Comparison of ENCODE assay signal across 27 mouse cellular contexts in genomic region chr4:100347791-100348190, GRCm38 (mm10).
DNase-seq lines count a peak whose midpoint lies in the region; ATAC-seq and TF ChIP-seq lines count a peak whose summit lies in the region.
"Had no signal": no experiment of that assay in that cellular context is flagged by ENCODE, and none has a peak within 500 bp of the region (broad histone marks: within the 10 kb centered on the region; RNA-seq: fewer than 3 reads in every experiment).

No protein-coding gene starts in this region.

- H3K27ac ChIP-seq in bone marrow macrophage, adult 2 months (ENCODE audit: insufficient read depth, low read depth, low read length): peak overlapping the region; percentile 31; the same call in 1 of the 2 replicates
- no peak overlapping the region for H3K27ac ChIP-seq in liver, embryonic 12.5 days
- H3K27ac ChIP-seq in thymus, adult 2 months (ENCODE audit: control insufficient read depth, insufficient read depth, low read length): no peak overlapping the region
- H3K27ac ChIP-seq in midbrain, embryonic 14.5 days (replicated peaks; ENCODE audit: low read depth, low read length): no peak overlapping the region
- H3K27ac ChIP-seq: embryonic facial prominence, embryonic 10.5 days; embryonic facial prominence, embryonic 12.5 days; forebrain, embryonic 13.5 days; forebrain, embryonic 15.5 days had no signal

- TF ChIP-seq CTCF in bone marrow macrophage, adult 2 months (IDR thresholded peaks at IDR 0.05; ENCODE audit: low read depth, low read length): no peak
- no peak for TF ChIP-seq CTCF in thymus, adult 2 months (IDR thresholded peaks at IDR 0.05; ENCODE audit: borderline replicate concordance, control insufficient read depth, extremely low read depth, insufficient read depth, low read length, poor library complexity)

- no peaks in the 10 kb centered on the region for H3K36me3 ChIP-seq in megakaryocyte, embryonic 14.5 days (replicated peaks; ENCODE audit: low read length)
- no peaks in the 10 kb centered on the region for H3K36me3 ChIP-seq in liver, embryonic 12.5 days
- H3K36me3 ChIP-seq in thymus, adult 2 months (ENCODE audit: control insufficient read depth, insufficient read depth, low read length): no peaks in the 10 kb centered on the region
- H3K36me3 ChIP-seq in midbrain, embryonic 14.5 days (ENCODE audit: control insufficient read depth, insufficient read depth, low read length): no peaks in the 10 kb centered on the region
- H3K36me3 ChIP-seq: embryonic facial prominence, embryonic 10.5 days; forebrain, embryonic 15.5 days; G1E had no signal

- H3K4me3 ChIP-seq in bone marrow macrophage, adult 2 months (ENCODE audit: insufficient read depth, low read length): no peak overlapping the region
- H3K4me3 ChIP-seq in megakaryocyte, embryonic 14.5 days (replicated peaks): peak overlapping the region; percentile 62
- H3K4me3 ChIP-seq in liver, embryonic 12.5 days: no peak overlapping the region
- H3K4me3 ChIP-seq in thymus, adult 2 months (ENCODE audit: control insufficient read depth, insufficient read depth, low read length): no peak overlapping the region
- H3K4me3 ChIP-seq in midbrain, embryonic 14.5 days (replicated peaks; ENCODE audit: low read depth, low read length): no peak overlapping the region
- H3K4me3 ChIP-seq: embryonic facial prominence, embryonic 10.5 days; embryonic facial prominence, embryonic 12.5 days; forebrain, embryonic 13.5 days; forebrain, embryonic 15.5 days had no signal

- no peak for TF ChIP-seq POLR2A in bone marrow macrophage, adult 2 months (IDR thresholded peaks at IDR 0.05; ENCODE audit: borderline replicate concordance, low read depth, low read length)
- no peak for TF ChIP-seq POLR2A in thymus, adult 2 months (IDR thresholded peaks at IDR 0.05; ENCODE audit: control insufficient read depth, extremely low read depth, insufficient read depth, low read length, poor library complexity)

- no peak for DNase-seq in kidney, adult 9 months
- no peak for DNase-seq in thymus, adult 2 months
- no peak for DNase-seq in midbrain, embryonic 14.5 days
- DNase-seq: adrenal gland, adult 8-10 months; adrenal gland, postnatal 14 days; B cell, adult 2 months; cerebellum, adult 11 months; cerebellum, adult 18-20 months; cerebellum, adult 8-10 months; cerebellum, adult 9-11 months; cerebellum, postnatal 14 days; cerebellum, postnatal 36 days; forebrain, postnatal 0 days had no signal

- WGBS in liver, embryonic 12.5 days (ENCODE audit: insufficient replicate concordance): 45% methylated on average over 3 of the region's 3 CpGs
- WGBS in thymus, adult 2 months: 64% methylated on average over 3 of the region's 3 CpGs
- WGBS in midbrain, embryonic 14.5 days: 88% methylated on average over 3 of the region's 3 CpGs

- H3K4me1 ChIP-seq in bone marrow macrophage, adult 2 months (ENCODE audit: control insufficient read depth, insufficient read depth, low read length): peaks cover 11% of the 10 kb centered on the region
- no peaks in the 10 kb centered on the region for H3K4me1 ChIP-seq in megakaryocyte, embryonic 14.5 days
- no peaks in the 10 kb centered on the region for H3K4me1 ChIP-seq in liver, embryonic 12.5 days
- no peaks in the 10 kb centered on the region for H3K4me1 ChIP-seq in thymus, adult 2 months (replicated peaks; ENCODE audit: control insufficient read depth, insufficient read depth, low read length)
- H3K4me1 ChIP-seq in midbrain, embryonic 14.5 days (ENCODE audit: control insufficient read depth, insufficient read depth, low read length): no peaks in the 10 kb centered on the region
- H3K4me1 ChIP-seq: embryonic facial prominence, embryonic 10.5 days; forebrain, embryonic 13.5 days; forebrain, embryonic 15.5 days had no signal

- H3K4me2 ChIP-seq in liver, embryonic 12.5 days: no peak overlapping the region
- H3K4me2 ChIP-seq in midbrain, embryonic 14.5 days (ENCODE audit: low read length): no peak overlapping the region
- H3K4me2 ChIP-seq: embryonic facial prominence, embryonic 12.5 days; forebrain, embryonic 13.5 days; forebrain, embryonic 15.5 days had no signal

- no peaks in the 10 kb centered on the region; the same call in 1 of the 2 replicates for H3K9me3 ChIP-seq in megakaryocyte, embryonic 14.5 days
- H3K9me3 ChIP-seq in liver, embryonic 12.5 days (replicated peaks): no peaks in the 10 kb centered on the region
- 0 out of 2 replicates have a peak, but pooled peaks cover 11% of the 10 kb centered on the region for H3K9me3 ChIP-seq in midbrain, embryonic 14.5 days (ENCODE audit: control insufficient read depth, low read length)
- H3K9me3 ChIP-seq: embryonic facial prominence, embryonic 10.5 days; embryonic facial prominence, embryonic 12.5 days; forebrain, embryonic 13.5 days; forebrain, embryonic 15.5 days had no signal

- no peaks in the 10 kb centered on the region for H3K27me3 ChIP-seq in megakaryocyte, embryonic 14.5 days (replicated peaks)
- no peaks in the 10 kb centered on the region for H3K27me3 ChIP-seq in liver, embryonic 12.5 days (replicated peaks)
- no peaks in the 10 kb centered on the region for H3K27me3 ChIP-seq in thymus, adult 2 months (ENCODE audit: control insufficient read depth, insufficient read depth, low read length)
- no peaks in the 10 kb centered on the region for H3K27me3 ChIP-seq in midbrain, embryonic 14.5 days (ENCODE audit: control insufficient read depth, insufficient read depth, low read length)
- H3K27me3 ChIP-seq: CH12.LX; embryonic facial prominence, embryonic 12.5 days; forebrain, embryonic 13.5 days; forebrain, embryonic 15.5 days; Patski had no signal

- H3K9ac ChIP-seq in liver, embryonic 12.5 days: no peak overlapping the region
- no peak overlapping the region for H3K9ac ChIP-seq in midbrain, embryonic 14.5 days (replicated peaks; ENCODE audit: low read length)
- H3K9ac ChIP-seq: embryonic facial prominence, embryonic 12.5 days; forebrain, embryonic 13.5 days; forebrain, embryonic 15.5 days; forebrain, postnatal 0 days had no signal

- peak; percentile 73; the same call in 1 of the 2 replicates for ATAC-seq in common myeloid progenitor, adult 5-6 weeks (replicated peaks; ENCODE audit: low read depth, poor library complexity, severe bottlenecking)
- peak; percentile 36 to 71; a peak in 3 of 4 replicates for ATAC-seq in hematopoietic stem cell, adult 5-6 weeks (replicated peaks in 1 of 2; ENCODE audit: insufficient read depth in 1 of 2, low FRiP score in 2 of 2, low TSS enrichment in 1 of 2, low read depth in 1 of 2, poor library complexity in 2 of 2, severe bottlenecking in 2 of 2)
- no peak for ATAC-seq in liver, embryonic 12.5 days
- no peak for ATAC-seq in midbrain, embryonic 14.5 days (ENCODE audit: low FRiP score, low TSS enrichment)
- ATAC-seq: activated CD4-positive, CD25-positive, alpha-beta regulatory T cell, adult 4 months; CD4-positive, CD25-positive, alpha-beta regulatory T cell, adult 4 months; forebrain, embryonic 13.5 days; forebrain, embryonic 15.5 days; forebrain, postnatal 0 days; Patski had no signal

Comparison
In these comparisons a context has a peak if more than half of its experiments do, and no peak if none do; other contexts are left out.
1. ATAC-seq: peak in common myeloid progenitor, adult 5-6 weeks (single experiment) and hematopoietic stem cell, adult 5-6 weeks (2 of 2); none in liver, embryonic 12.5 days (single experiment) and midbrain, embryonic 14.5 days (single experiment).